Mouse (Mus musculus) cerebellum, postnatal 25 days (tissue): ENCODE measurements around the gene Primpol.
A peak's percentile ranks its signal among the peaks of the same experiment; 100 is the strongest.

ENCODE experiments used
- DNase-seq, 2 experiments: peaks; one replicate each; pipeline ENCODE4 v3.0.0; 2021; ENCODE audit warnings: mixed read lengths in 2 of 2

Primpol gene

GRCm38 (mm10) chr8:46551615-46552440 lies 65.2 kb downstream of the Primpol start, which contains the start of gene Cenpu:
Gene Cenpu, plus strand, starts transcription at chr8:46552028.
- peak; percentile 100 for DNase-seq

GRCm38 (mm10) chr8:46551029-46551428 lies 66.0 kb downstream of the Primpol start:
- no peak for DNase-seq

GRCm38 (mm10) chr8:46550058-46550457 lies 67.0 kb downstream of the Primpol start:
- DNase-seq, result no peak

GRCm38 (mm10) chr8:46547245-46547644 lies 69.8 kb downstream of the Primpol start:
- peak in 1 of 2 experiments; percentile 62 for DNase-seq

- DNase-seq, result peak in 1 of 2 experiments; percentile 39
Measured at GRCm38 (mm10) chr8:46546431-46547176, 70.4 kb downstream of the Primpol start.

GRCm38 (mm10) chr8:46545854-46546253 lies 71.2 kb downstream of the Primpol start:
- DNase-seq, result no peak

GRCm38 (mm10) chr8:46543662-46544061 lies 73.3 kb downstream of the Primpol start:
- no peak for DNase-seq

GRCm38 (mm10) chr8:46543191-46543590 lies 73.8 kb downstream of the Primpol start:
- no peak for DNase-seq

GRCm38 (mm10) chr8:46539701-46540100 lies 77.3 kb downstream of the Primpol start:
- peak in 1 of 2 experiments; percentile 32 for DNase-seq

- DNase-seq, result no peak
Measured at GRCm38 (mm10) chr8:46533926-46534325, 83.1 kb downstream of the Primpol start.

- no peak for DNase-seq
Measured at GRCm38 (mm10) chr8:46530541-46530940, 86.5 kb downstream of the Primpol start.

- DNase-seq, result no peak
Measured at GRCm38 (mm10) chr8:46529508-46529907, 87.5 kb downstream of the Primpol start.

GRCm38 (mm10) chr8:46526821-46527220 lies 90.2 kb downstream of the Primpol start:
- DNase-seq, result peak in 1 of 2 experiments; percentile 48

- no peak for DNase-seq
Measured at GRCm38 (mm10) chr8:46526098-46526497, 90.9 kb downstream of the Primpol start.
